Mouse (Mus musculus): ENCODE measurements around the gene Mtfp1. TPM values are rescaled to one million over a fixed set of nuclear protein-coding genes. Genes with fewer than 3 reads are reported as not detected.
"Not testable (repeated sequence)": the region's sequence is repeated elsewhere in the genome, so short reads cannot be mapped to it uniquely, and the experiment has no call there.

The Mtfp1 gene
- polyA plus RNA-seq, 1 experiment from 2014 or later = 14.5 TPM

GRCm38 (mm10) chr11:4118081-4118921 is 23.1 kb upstream of the Mtfp1 start:
- Histone ChIP-seq H3K36me3 (ENCODE audit: control insufficient read depth, insufficient read depth, low read length) (no peaks in the 10 kb centered on the region), H3K4me1 (ENCODE audit: control insufficient read depth, insufficient read depth, low read length) (peaks cover 12% of the 10 kb centered on the region; the same call in 1 of the 2 replicates), H3K9me3 (ENCODE audit: control insufficient read depth, low read depth, low read length) (no peaks in the 10 kb centered on the region), H3K4me3 (ENCODE audit: low read depth, low read length) (peak overlapping the region; percentile 32), H3K9ac (replicated peaks; ENCODE audit: low read depth, low read length) (0 out of 2 replicates have a peak overlapping the region, but pooled peaks have one; percentile 18), H3K27me3 (ENCODE audit: control insufficient read depth, insufficient read depth, low read length) (no peaks in the 10 kb centered on the region), H3K27ac (ENCODE audit: low read length) (no peak overlapping the region), H3K4me2 (replicated peaks; ENCODE audit: low read depth, low read length) (peak overlapping the region; percentile 94)
- ATAC-seq (ENCODE audit: insufficient number of reproducible peaks, insufficient read depth, low FRiP score, low read depth) = peak; percentile 16; the same call in 1 of the 2 replicates
- 3% methylated on average over 41 of the region's 41 CpGs for WGBS

- peak overlapping the region; percentile 32 for H3K4me3 ChIP-seq (ENCODE audit: low read depth, low read length)
- no peak overlapping the region for H3K27ac ChIP-seq (ENCODE audit: low read length)
- no peak overlapping the region for H3K9ac ChIP-seq (replicated peaks; ENCODE audit: low read depth, low read length)
- 24% methylated on average over 3 of the region's 3 CpGs for WGBS
- H3K27me3 ChIP-seq (ENCODE audit: control insufficient read depth, insufficient read depth, low read length) = no peaks in the 10 kb centered on the region
- ATAC-seq (ENCODE audit: insufficient number of reproducible peaks, insufficient read depth, low FRiP score, low read depth) = no peak
- no peaks in the 10 kb centered on the region for H3K9me3 ChIP-seq (ENCODE audit: control insufficient read depth, low read depth, low read length)
- peak overlapping the region; percentile 94 for H3K4me2 ChIP-seq (replicated peaks; ENCODE audit: low read depth, low read length)
- H3K36me3 ChIP-seq (ENCODE audit: control insufficient read depth, insufficient read depth, low read length) = no peaks in the 10 kb centered on the region
- H3K4me1 ChIP-seq (ENCODE audit: control insufficient read depth, insufficient read depth, low read length) = peaks cover 12% of the 10 kb centered on the region; the same call in 1 of the 2 replicates
Measured at GRCm38 (mm10) chr11:4117372-4118071, 22.3 kb upstream of the Mtfp1 start.

- H3K4me3 ChIP-seq (ENCODE audit: low read depth, low read length) = no peak overlapping the region
- no peak overlapping the region for H3K27ac ChIP-seq (ENCODE audit: low read length)
Measured at GRCm38 (mm10) chr11:4116458-4117141, 21.4 kb upstream of the Mtfp1 start.

GRCm38 (mm10) chr11:4115407-4115806 is 20.2 kb upstream of the Mtfp1 start:
- Histone ChIP-seq H3K9me3 (ENCODE audit: control insufficient read depth, low read depth, low read length) (no peaks in the 10 kb centered on the region), H3K4me2 (replicated peaks; ENCODE audit: low read depth, low read length) (no peak overlapping the region), H3K9ac (replicated peaks; ENCODE audit: low read depth, low read length) (no peak overlapping the region), H3K27me3 (ENCODE audit: control insufficient read depth, insufficient read depth, low read length) (no peaks in the 10 kb centered on the region), H3K4me3 (ENCODE audit: low read depth, low read length) (no peak overlapping the region), H3K27ac (ENCODE audit: low read length) (no peak overlapping the region), H3K36me3 (ENCODE audit: control insufficient read depth, insufficient read depth, low read length) (no peaks in the 10 kb centered on the region), H3K4me1 (ENCODE audit: control insufficient read depth, insufficient read depth, low read length) (peaks cover 9% of the 10 kb centered on the region; the same call in 1 of the 2 replicates)
- no peak for ATAC-seq (ENCODE audit: insufficient number of reproducible peaks, insufficient read depth, low FRiP score, low read depth)
- WGBS = 85% methylated on average over 4 of the region's 4 CpGs

More at GRCm38 (mm10) chr11:4116458-4117141, 21.4 kb upstream of the Mtfp1 start:
- ATAC-seq (ENCODE audit: insufficient number of reproducible peaks, insufficient read depth, low FRiP score, low read depth) = no peak
- H3K36me3 ChIP-seq (ENCODE audit: control insufficient read depth, insufficient read depth, low read length) = no peaks in the 10 kb centered on the region
- no peak overlapping the region for H3K9ac ChIP-seq (replicated peaks; ENCODE audit: low read depth, low read length)
- WGBS = 53% methylated on average over 11 of the region's 11 CpGs
- no peaks in the 10 kb centered on the region for H3K27me3 ChIP-seq (ENCODE audit: control insufficient read depth, insufficient read depth, low read length)
- H3K4me2 ChIP-seq (replicated peaks; ENCODE audit: low read depth, low read length) = no peak overlapping the region
- H3K9me3 ChIP-seq (ENCODE audit: control insufficient read depth, low read depth, low read length) = no peaks in the 10 kb centered on the region
- peaks cover 12% of the 10 kb centered on the region; the same call in 1 of the 2 replicates for H3K4me1 ChIP-seq (ENCODE audit: control insufficient read depth, insufficient read depth, low read length)

GRCm38 (mm10) chr11:4114541-4114940 is 19.3 kb upstream of the Mtfp1 start:
- H3K4me1 ChIP-seq (ENCODE audit: control insufficient read depth, insufficient read depth, low read length); H3K9me3 ChIP-seq (ENCODE audit: control insufficient read depth, low read depth, low read length); H3K27me3 ChIP-seq (ENCODE audit: control insufficient read depth, insufficient read depth, low read length); H3K27ac ChIP-seq (ENCODE audit: low read length); H3K4me2 ChIP-seq (replicated peaks; ENCODE audit: low read depth, low read length); H3K9ac ChIP-seq (replicated peaks; ENCODE audit: low read depth, low read length); H3K36me3 ChIP-seq (ENCODE audit: control insufficient read depth, insufficient read depth, low read length); ATAC-seq (ENCODE audit: insufficient number of reproducible peaks, insufficient read depth, low FRiP score, low read depth); H3K4me3 ChIP-seq (ENCODE audit: low read depth, low read length): not testable (repeated sequence)
- 85% methylated on average over 6 of the region's 6 CpGs for WGBS

- no peak overlapping the region for H3K27ac ChIP-seq (ENCODE audit: low read length)
- no peaks in the 10 kb centered on the region for H3K27me3 ChIP-seq (ENCODE audit: control insufficient read depth, insufficient read depth, low read length)
- no peak overlapping the region for H3K9ac ChIP-seq (replicated peaks; ENCODE audit: low read depth, low read length)
- no peak for ATAC-seq (ENCODE audit: insufficient number of reproducible peaks, insufficient read depth, low FRiP score, low read depth)
- H3K9me3 ChIP-seq (ENCODE audit: control insufficient read depth, low read depth, low read length) = no peaks in the 10 kb centered on the region
- no peaks in the 10 kb centered on the region for H3K36me3 ChIP-seq (ENCODE audit: control insufficient read depth, insufficient read depth, low read length)
- no peak overlapping the region for H3K4me2 ChIP-seq (replicated peaks; ENCODE audit: low read depth, low read length)
- H3K4me1 ChIP-seq (ENCODE audit: control insufficient read depth, insufficient read depth, low read length) = peaks cover 9% of the 10 kb centered on the region; the same call in 1 of the 2 replicates
- H3K4me3 ChIP-seq (ENCODE audit: low read depth, low read length) = no peak overlapping the region
- WGBS = 74% methylated on average over 6 of the region's 6 CpGs
Measured at GRCm38 (mm10) chr11:4113970-4114369, 18.7 kb upstream of the Mtfp1 start.

- WGBS = 76% methylated on average over 4 of the region's 4 CpGs
- no peak for ATAC-seq (ENCODE audit: insufficient number of reproducible peaks, insufficient read depth, low FRiP score, low read depth)
- Histone ChIP-seq H3K9me3 (ENCODE audit: control insufficient read depth, low read depth, low read length) (no peaks in the 10 kb centered on the region), H3K4me3 (ENCODE audit: low read depth, low read length) (no peak overlapping the region), H3K27me3 (ENCODE audit: control insufficient read depth, insufficient read depth, low read length) (no peaks in the 10 kb centered on the region), H3K9ac (replicated peaks; ENCODE audit: low read depth, low read length) (no peak overlapping the region), H3K4me2 (replicated peaks; ENCODE audit: low read depth, low read length) (no peak overlapping the region), H3K4me1 (ENCODE audit: control insufficient read depth, insufficient read depth, low read length) (peaks cover 6% of the 10 kb centered on the region; the same call in 1 of the 2 replicates), H3K27ac (ENCODE audit: low read length) (no peak overlapping the region), H3K36me3 (ENCODE audit: control insufficient read depth, insufficient read depth, low read length) (no peaks in the 10 kb centered on the region)
Measured at GRCm38 (mm10) chr11:4113496-4113895, 18.3 kb upstream of the Mtfp1 start.

GRCm38 (mm10) chr11:4112861-4113260 is 17.6 kb upstream of the Mtfp1 start:
- H3K4me2 ChIP-seq (replicated peaks; ENCODE audit: low read depth, low read length) = no peak overlapping the region
- no peaks in the 10 kb centered on the region for H3K9me3 ChIP-seq (ENCODE audit: control insufficient read depth, low read depth, low read length)
- H3K36me3 ChIP-seq (ENCODE audit: control insufficient read depth, insufficient read depth, low read length) = no peaks in the 10 kb centered on the region
- no peak overlapping the region for H3K27ac ChIP-seq (ENCODE audit: low read length)
- no peaks in the 10 kb centered on the region for H3K27me3 ChIP-seq (ENCODE audit: control insufficient read depth, insufficient read depth, low read length)
- no peak overlapping the region for H3K9ac ChIP-seq (replicated peaks; ENCODE audit: low read depth, low read length)
- 72% methylated on average over 6 of the region's 6 CpGs for WGBS
- H3K4me3 ChIP-seq (ENCODE audit: low read depth, low read length) = no peak overlapping the region
- ATAC-seq (ENCODE audit: insufficient number of reproducible peaks, insufficient read depth, low FRiP score, low read depth) = no peak
- peaks cover 3% of the 10 kb centered on the region; the same call in 1 of the 2 replicates for H3K4me1 ChIP-seq (ENCODE audit: control insufficient read depth, insufficient read depth, low read length)
